Mouse (Mus musculus) lung, embryonic 14.5 days (tissue): Measurements from ENCODE around the gene Srpr. TPM values are rescaled to one million over a fixed set of nuclear protein-coding genes. Genes with fewer than 3 reads are reported as not detected.

Source experiments
- ATAC-seq: fragments of 200-750 bp; cut with Nextera tagmentation; 2 replicates; pipeline ENCODE4 v1.8.0; 2017; ENCODE audit warnings: mild to moderate bottlenecking, moderate TSS enrichment, moderate library complexity; ENCODE audit not compliant: insufficient read depth
- DNase-seq: peaks from one replicate; pipeline ENCODE4 v3.0.0-alpha.2; 2015
- H3K27ac ChIP-seq: fragments of 300-500 bp; sonication (generic); 2 replicates; pipeline ENCODE4 v1.5.1; 2014; ENCODE audit warnings: low read depth, mild to moderate bottlenecking, moderate library complexity
- H3K27me3 ChIP-seq: fragments of 300-500 bp; sonication (generic); 2 replicates; pipeline ENCODE4 v1.6.1; 2014; ENCODE audit warnings: low read length, control low read depth; ENCODE audit not compliant: insufficient read depth
- H3K36me3 ChIP-seq: fragments of 300-500 bp; sonication (generic); 2 replicates; pipeline ENCODE4 v1.6.1; 2014; ENCODE audit warnings: control low read depth; ENCODE audit not compliant: insufficient read depth
- H3K4me1 ChIP-seq: fragments of 300-500 bp; sonication (generic); 2 replicates; pipeline ENCODE4 v1.6.1; 2014; ENCODE audit warnings: antibody characterized with exemption, control low read depth; ENCODE audit not compliant: insufficient read depth
- H3K4me2 ChIP-seq: fragments of 300-500 bp; sonication (generic); 2 replicates; pipeline ENCODE4 v1.6.1; 2014; ENCODE audit warnings: mild to moderate bottlenecking
- H3K4me3 ChIP-seq: fragments of 300-500 bp; sonication (generic); 2 replicates; pipeline ENCODE4 v1.5.1; 2014; ENCODE audit warnings: low read depth, low read length
- H3K9ac ChIP-seq: fragments of 300-500 bp; sonication (generic); 2 replicates; pipeline ENCODE4 v1.6.1; 2014
- H3K9me3 ChIP-seq: fragments of 300-500 bp; sonication (generic); 2 replicates; pipeline ENCODE4 v1.6.1; 2016; ENCODE audit warnings: low read depth, low read length, control low read depth
- CTCF ChIP-seq: IDR thresholded peaks from 2 replicates; pipeline ENCODE4 v1.5.1; 2016; ENCODE audit warnings: antibody characterized with exemption, low read depth
- WGBS: fragments of 180-500 bp; shearing (Covaris S2); extraction: QIAGEN DNeasy Blood & Tissue Kit; methylation state at CpG from one replicate; pipeline ENCODE4 v1.1.7; 2014; 5-methylcytosine and 5-hydroxymethylcytosine counted together
- polyA plus RNA-seq: library from polyadenylated mRNA; unstranded; fragments of >200 nt; fragmentation: Nextera tagmentation; extraction: Ambion mirVana; gene quantifications from 2 replicates; pipeline ENCODE4 v1.2.1, GENCODE M21; 2014

The Srpr gene
- polyA plus RNA-seq, 1 experiment from 2014 or later, result 133 TPM

DNA sequence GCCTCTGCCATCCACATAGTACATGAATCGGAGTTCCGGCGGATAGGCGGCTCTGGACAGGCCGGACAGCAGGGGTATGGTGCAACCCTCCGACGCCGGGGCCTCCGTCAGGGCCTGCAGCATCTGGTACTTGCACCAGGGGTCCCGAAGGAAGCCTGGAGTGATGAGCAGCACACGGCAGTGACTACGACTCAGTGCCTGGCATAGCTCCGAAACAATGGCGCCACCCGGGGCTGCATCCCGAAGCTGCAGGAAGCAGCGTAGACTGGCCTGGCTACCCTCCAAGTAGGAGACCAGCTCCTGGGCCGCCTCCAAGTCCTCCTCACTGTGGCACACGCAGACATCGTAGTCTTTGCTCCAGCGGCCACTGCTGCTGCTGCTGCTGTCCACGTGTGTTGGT, 11.3 kb upstream of the Srpr start:
- no peak for TF ChIP-seq CTCF
- peak; percentile 52; the same call in 1 of the 2 replicates for ATAC-seq
- DNase-seq, result peak; percentile 68

DNA sequence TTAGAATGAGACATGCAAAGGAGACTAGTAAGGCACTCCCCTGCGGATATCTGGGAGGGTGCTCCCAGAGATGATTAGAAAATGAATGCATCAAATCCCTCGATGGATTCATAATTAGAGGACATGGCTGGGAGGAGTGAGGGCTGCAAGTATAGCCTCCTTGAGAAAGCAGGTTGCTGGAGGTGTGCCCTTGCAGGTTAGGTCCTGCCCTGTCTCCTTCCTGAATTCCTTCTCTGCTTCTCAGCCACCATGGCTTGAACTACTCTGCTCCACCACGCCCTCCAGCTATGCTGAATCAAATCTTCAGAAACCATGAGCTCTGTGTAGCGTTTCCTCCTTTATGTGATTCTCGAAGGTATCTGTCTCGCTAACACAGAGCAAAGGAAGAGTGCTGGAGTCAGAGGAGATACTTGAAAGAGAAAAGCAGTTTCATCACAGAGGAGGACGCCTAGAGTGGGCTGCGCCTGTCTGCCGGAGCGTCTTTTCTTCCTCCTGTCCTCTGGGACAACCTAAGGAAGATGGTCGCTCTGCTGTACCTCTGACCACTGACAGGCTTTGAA, 6.9 kb upstream of the Srpr start:
- Histone ChIP-seq H3K4me1 (no peaks in the 10 kb centered on the region), H3K9ac (no peak overlapping the region), H3K4me3 (no peak overlapping the region), H3K4me2 (no peak overlapping the region), H3K27ac (no peak overlapping the region), H3K9me3 (no peaks in the 10 kb centered on the region), H3K27me3 (no peaks in the 10 kb centered on the region), H3K36me3 (peaks cover 23% of the 10 kb centered on the region; the same call in 1 of the 2 replicates)
- DNase-seq (no peak), ATAC-seq (no peak)
- no peak for TF ChIP-seq CTCF
- WGBS, result 84% methylated on average over 11 of the region's 11 CpGs

More for the DNA sequence above, 11.3 kb upstream of the Srpr start:
- H3K9ac ChIP-seq, result no peak overlapping the region
- H3K4me2 ChIP-seq, result no peak overlapping the region
- no peak overlapping the region for H3K4me3 ChIP-seq
- H3K27me3 ChIP-seq, result no peaks in the 10 kb centered on the region
- WGBS, result 73% methylated on average over 22 of the region's 22 CpGs
- no peaks in the 10 kb centered on the region for H3K9me3 ChIP-seq
- no peaks in the 10 kb centered on the region for H3K4me1 ChIP-seq
- no peak overlapping the region for H3K27ac ChIP-seq
- H3K36me3 ChIP-seq, result peaks cover 36% of the 10 kb centered on the region; the same call in 1 of the 2 replicates

DNA sequence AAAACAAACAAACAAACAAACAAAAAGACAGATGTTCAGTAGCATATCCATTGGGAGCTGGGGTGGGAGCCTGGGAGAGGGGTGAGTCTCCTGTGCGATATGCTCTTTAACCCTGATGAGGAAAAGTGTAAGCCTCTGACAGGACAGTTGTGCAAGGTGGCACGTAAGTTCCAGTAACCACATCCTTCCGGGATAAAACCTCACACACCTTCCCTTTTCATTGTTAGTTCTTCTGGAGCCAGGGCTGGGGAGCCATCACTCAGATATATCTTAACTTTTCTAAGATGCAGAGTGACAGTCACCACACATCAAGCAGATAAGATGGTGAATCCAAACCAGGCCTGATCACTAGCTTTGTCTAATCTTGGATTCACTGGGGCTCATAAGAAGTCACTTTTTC, 5.9 kb upstream of the Srpr start:
- H3K9ac ChIP-seq, result no peak overlapping the region
- H3K27ac ChIP-seq, result no peak overlapping the region
- peaks cover 14% of the 10 kb centered on the region; the same call in 1 of the 2 replicates for H3K36me3 ChIP-seq
- no peak for DNase-seq
- H3K27me3 ChIP-seq, result no peaks in the 10 kb centered on the region
- no peaks in the 10 kb centered on the region for H3K4me1 ChIP-seq
- no peak for TF ChIP-seq CTCF
- H3K4me3 ChIP-seq, result no peak overlapping the region
- WGBS, result 89% methylated on average over 3 of the region's 3 CpGs
- no peak for ATAC-seq
- H3K9me3 ChIP-seq, result no peaks in the 10 kb centered on the region
- no peak overlapping the region for H3K4me2 ChIP-seq

DNA sequence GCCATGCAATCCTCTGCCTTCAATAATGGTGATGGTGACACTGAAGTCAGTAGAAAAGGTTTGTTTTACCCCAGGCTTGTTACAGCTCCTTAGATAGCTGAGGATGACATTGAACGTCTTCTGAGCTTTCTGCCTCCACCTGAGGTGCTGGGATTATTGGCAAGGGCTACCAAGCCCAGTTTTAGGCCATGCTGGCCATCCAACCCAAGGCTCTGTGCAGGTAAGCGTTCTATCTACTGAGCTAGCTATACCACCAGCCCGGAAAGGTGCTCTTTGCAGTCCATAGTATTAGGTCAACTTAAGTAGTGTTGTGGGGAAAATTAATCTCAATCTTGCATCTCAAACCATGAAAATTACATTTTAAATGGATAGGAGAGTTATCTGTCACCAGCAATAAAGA, 2.4 kb upstream of the Srpr start:
- H3K4me1 ChIP-seq, result no peaks in the 10 kb centered on the region
- DNase-seq (no peak), ATAC-seq (no peak)
- H3K36me3 ChIP-seq, result no peaks in the 10 kb centered on the region
- no peak overlapping the region for H3K4me2 ChIP-seq
- TF ChIP-seq CTCF, result no peak
- no peak overlapping the region for H3K27ac ChIP-seq
- 88% methylated on average over 3 of the region's 3 CpGs for WGBS
- H3K9ac ChIP-seq, result no peak overlapping the region
- no peak overlapping the region for H3K4me3 ChIP-seq
- H3K9me3 ChIP-seq, result no peaks in the 10 kb centered on the region
- no peaks in the 10 kb centered on the region for H3K27me3 ChIP-seq

DNA sequence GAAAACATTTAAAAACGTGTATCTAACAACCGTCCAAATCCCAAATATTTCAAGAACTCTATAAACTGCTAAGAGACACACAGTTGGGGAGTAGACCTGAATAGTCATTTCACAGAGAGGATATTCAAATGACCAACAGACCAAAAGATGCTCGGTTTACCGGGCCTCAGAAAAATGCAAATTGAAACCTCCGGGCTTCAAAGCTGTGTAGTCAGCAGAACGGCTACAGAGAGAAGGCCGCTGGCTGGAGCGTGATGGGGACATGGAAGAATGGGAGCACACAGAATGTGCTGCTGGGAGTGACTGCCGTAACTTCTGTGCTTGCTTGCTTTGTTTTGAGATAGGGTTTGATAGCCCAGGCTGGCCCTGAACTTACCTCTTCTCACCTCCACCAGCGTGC, 1.6 kb upstream of the Srpr start:
- TF ChIP-seq CTCF, result no peak
- H3K4me3 ChIP-seq, result no peak overlapping the region
- no peak overlapping the region for H3K27ac ChIP-seq
- H3K4me2 ChIP-seq, result peak overlapping the region; percentile 83; the same call in 1 of the 2 replicates
- no peaks in the 10 kb centered on the region for H3K27me3 ChIP-seq
- no peaks in the 10 kb centered on the region for H3K9me3 ChIP-seq
- no peak for ATAC-seq
- no peaks in the 10 kb centered on the region for H3K36me3 ChIP-seq
- no peak for DNase-seq
- 79% methylated on average over 10 of the region's 10 CpGs for WGBS
- H3K4me1 ChIP-seq, result no peaks in the 10 kb centered on the region
- peak overlapping the region; percentile 85; the same call in 1 of the 2 replicates for H3K9ac ChIP-seq

DNA sequence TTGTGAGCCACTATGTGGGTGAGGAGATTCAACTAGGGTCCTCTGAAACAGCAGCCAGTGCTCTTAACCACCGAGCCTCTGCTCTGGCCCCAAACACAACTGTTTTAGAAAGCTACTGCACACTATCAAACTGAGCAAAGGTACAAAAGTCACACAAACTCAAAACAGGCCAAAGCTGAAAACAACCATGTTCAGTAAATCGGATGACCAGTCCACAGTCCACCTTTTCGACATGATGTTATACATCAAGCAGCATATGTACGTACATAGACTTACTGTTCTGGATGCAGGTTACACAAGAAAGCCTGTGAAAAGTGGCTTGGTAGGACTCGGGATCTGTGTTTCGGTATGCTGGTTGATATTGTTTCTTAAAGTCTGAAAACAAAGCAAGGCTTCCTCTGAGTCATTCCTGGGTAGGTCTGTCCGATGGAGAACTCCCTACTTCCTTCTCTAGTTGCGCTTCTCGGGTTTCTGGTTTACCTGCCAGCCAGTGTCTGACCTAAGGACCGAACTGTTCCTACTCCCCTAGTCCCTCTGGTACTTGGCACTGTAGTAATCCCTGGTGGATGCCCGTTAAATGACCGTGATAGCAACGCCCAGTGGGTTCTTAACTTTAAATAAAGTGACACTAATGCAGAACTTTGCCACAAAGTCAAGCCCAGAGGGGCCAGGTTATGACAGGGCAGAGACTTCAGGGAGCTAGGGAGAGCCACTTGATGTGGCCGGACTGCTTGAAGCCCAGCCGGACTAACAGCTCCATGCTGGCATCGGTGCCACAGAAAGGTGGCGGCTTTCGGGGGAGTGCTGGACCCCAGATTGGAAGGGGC, 817 bp upstream of the Srpr start:
- H3K4me3 ChIP-seq, result peak overlapping the region; percentile 68
- WGBS, result 24% methylated on average over 18 of the region's 18 CpGs
- no peak for TF ChIP-seq CTCF
- no peaks in the 10 kb centered on the region for H3K9me3 ChIP-seq
- DNase-seq, result peak; percentile 42
- peak overlapping the region; percentile 85 for H3K9ac ChIP-seq
- H3K36me3 ChIP-seq, result peaks cover under 1% of the 10 kb centered on the region; the same call in 1 of the 2 replicates
- H3K4me1 ChIP-seq, result no peaks in the 10 kb centered on the region
- ATAC-seq, result peak; percentile 80; the same call in 1 of the 2 replicates
- peak overlapping the region; percentile 50; the same call in 1 of the 2 replicates for H3K27ac ChIP-seq
- peak overlapping the region; percentile 83 for H3K4me2 ChIP-seq
- H3K27me3 ChIP-seq, result no peaks in the 10 kb centered on the region

DNA sequence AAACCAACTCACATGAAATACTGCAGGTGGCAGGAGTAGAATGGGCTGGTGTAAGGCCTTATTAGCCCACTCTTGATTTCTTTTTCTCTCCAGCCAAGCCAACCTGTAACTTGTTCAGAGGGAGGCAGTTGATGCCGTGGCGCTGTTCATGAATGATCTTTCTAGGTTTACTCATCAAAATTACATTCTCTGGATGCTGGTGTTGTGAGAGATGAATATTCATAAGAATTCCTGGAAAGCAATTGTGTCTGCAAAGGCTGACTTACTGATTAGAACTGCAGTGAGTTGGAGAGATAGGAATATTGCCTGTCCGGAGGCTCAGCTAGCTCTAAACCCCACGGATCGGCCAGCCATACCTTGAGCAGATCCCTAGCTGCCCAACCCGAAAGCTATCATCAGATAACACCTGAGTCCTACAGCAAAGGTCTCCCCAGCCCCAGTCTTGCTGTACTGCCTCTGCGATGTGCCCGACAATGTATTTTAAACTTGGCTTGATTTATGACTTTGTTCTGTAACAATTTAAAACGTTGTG, 620 bp downstream of the Srpr start:
- H3K27ac ChIP-seq, result no peak overlapping the region
- no peaks in the 10 kb centered on the region for H3K27me3 ChIP-seq
- 41% methylated on average over 9 of the region's 9 CpGs for WGBS
- H3K4me1 ChIP-seq, result no peaks in the 10 kb centered on the region
- peak overlapping the region; percentile 83 for H3K4me2 ChIP-seq
- TF ChIP-seq CTCF, result no peak
- ATAC-seq (no peak), DNase-seq (no peak)
- peak overlapping the region; percentile 85; the same call in 1 of the 2 replicates for H3K9ac ChIP-seq
- peaks cover 13% of the 10 kb centered on the region for H3K36me3 ChIP-seq
- no peaks in the 10 kb centered on the region for H3K9me3 ChIP-seq
- peak overlapping the region; percentile 68 for H3K4me3 ChIP-seq
